Mouse (Mus musculus) regulatory T cell (primary cell): Measurements from ENCODE around the gene Tuba3b.

Experiments used
- in situ Hi-C: fragments of 300-600 bp; cut with MboI, MseI; formaldehyde crosslinking; loops from one replicate; pipeline ENCODE4 v1.15.1; 2025; ENCODE audit warnings: high pct_unique_total_duplicates

Gene Tuba3b

DNA sequence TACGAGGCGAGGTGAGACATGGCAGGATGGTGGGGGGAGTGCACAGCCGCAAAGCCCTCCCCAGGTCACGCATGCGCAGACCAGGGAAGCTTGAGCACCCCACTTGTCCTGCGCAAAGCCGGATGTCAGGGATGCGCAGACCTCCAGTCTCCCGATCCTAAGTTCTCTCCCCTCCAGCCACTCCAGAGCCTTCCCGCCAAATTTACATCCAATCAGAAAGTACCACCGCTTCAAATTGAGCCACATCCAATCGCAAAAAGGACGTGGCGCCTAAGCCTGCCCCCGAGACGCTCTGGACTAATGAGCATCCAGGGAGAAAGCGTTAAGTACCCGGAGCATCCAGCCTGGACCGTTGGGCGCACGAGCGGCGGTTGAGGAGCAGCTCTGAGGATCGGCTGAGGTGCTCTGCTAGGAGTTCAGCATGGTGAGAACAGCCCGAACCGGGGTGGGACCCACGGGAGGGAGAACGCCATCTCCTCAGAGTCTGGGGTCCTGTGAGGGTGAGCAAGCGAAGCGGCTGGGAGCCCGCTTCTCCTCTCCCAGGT lies at the start of gene Tuba3b:
Gene Tuba3b, plus strand, starts transcription at position 92 of the 545 bp plus-strand sequence.
- in situ Hi-C loops, result no loop called here

DNA sequence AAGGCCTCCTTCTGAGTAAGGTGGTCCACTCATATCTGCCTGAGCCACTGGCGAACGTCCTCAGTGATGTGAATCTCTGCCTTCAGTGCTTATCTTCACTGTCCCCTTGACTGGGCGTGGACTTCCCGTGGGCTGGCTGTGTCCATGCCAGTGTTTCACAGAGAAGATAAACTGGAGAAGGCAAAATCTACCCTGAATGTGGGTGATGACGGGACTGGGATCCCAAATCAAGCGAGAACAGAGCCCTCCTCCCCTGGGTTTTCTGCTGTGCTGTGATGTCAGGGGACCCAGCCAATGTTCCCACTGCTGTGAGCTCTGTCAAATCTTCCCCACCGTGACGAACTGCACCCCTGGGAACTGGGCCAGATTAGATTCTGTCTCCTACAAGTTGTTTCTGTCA lies 48.3 kb upstream of the Tuba3b start:
- in situ Hi-C loops, result no loop called here

DNA sequence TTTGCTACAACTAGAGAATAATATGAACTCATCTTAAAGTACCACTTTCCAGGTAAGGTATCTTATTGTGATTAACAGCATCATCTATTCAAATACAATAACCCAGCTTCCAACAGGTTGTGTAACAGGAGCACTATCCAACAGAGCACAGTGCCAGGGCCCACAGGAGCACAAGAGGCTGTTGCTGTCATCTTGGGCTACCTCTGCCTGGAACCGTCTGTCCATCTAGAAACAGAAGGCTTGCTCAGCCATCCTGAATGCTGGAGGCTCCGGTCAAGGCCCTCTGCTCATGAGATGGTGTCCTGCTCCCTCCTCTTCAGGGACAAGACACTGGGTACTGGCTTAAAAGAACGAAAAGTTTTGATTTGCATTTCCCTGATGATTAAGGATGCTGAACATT lies 47.7 kb upstream of the Tuba3b start:
- in situ Hi-C loops, result no loop called here

DNA sequence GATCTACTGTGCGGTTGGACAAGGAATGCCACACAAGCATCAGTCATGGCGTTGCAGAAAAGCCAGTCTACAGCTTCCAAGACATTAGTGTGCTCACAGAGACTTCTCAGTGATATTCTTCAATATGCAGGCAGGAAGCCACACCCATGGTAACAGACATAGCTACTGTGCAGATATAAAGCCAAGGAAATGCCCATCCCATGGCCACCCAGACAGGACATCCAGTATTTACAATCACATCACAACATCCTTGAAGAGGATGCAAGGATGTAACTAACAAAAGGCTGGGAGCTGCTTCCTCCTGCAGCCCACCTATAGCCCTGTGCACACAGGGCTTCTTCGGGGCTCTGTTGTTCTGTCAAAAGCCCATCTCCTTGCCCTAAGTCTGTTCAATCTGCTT lies 46.9 kb upstream of the Tuba3b start:
- in situ Hi-C loops, result no loop called here

DNA sequence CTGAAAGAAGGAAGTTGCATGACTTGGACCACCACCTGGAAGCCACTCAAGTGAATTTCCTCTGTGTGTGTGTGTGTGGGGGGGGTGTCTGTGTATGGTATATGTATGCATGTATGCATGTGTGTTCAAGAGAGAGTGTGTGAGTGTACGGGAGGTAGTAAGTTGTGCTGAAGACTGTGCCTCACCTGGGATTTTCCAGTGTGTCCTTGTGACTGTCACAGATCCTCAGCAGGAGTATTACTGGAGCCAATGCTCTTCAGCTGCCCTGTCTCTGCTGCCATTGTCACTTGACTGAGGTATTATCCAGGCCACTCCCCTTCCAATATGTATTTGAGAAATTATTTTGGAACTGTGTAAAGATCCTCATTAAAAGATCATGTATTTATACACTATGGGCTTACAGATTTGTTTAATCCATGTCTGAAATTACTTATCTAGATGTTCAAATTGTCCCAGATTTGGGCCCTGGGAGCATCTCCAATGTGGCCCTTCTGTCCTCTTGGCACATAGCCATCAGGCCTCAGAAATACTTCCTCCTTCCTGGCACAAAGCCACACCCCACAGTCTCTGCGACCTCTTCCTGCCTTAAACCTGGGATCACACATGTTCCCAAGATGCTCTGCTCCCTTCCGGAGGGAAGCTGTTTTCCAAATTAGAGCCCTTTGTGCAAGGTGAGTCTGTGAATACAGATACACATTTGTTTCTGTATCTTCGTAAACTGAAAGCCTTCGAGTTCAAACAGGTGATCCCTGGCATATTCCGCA lies 42.1 kb upstream of the Tuba3b start:
- in situ Hi-C loops, result no loop called here

DNA sequence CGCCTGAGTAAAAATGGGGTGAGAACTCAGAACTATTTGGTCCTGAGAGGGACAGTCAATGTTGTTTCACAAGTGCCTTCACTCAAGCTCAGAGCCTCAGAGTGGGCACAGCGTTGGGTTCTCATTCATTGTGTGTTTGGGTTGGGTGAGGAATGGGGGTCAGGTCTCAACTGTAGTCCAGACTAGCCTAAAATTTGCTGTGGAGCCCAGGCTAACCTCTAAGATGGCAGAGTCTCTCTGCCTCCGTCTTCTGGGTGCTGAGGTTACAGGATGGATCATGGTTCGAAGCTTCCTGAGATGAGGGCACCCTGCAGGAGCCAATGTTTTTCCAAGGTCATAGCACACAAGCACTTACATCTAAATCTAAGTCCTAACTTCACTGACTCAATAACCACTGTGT lies 38.8 kb upstream of the Tuba3b start:
- in situ Hi-C loops, result no loop called here

DNA sequence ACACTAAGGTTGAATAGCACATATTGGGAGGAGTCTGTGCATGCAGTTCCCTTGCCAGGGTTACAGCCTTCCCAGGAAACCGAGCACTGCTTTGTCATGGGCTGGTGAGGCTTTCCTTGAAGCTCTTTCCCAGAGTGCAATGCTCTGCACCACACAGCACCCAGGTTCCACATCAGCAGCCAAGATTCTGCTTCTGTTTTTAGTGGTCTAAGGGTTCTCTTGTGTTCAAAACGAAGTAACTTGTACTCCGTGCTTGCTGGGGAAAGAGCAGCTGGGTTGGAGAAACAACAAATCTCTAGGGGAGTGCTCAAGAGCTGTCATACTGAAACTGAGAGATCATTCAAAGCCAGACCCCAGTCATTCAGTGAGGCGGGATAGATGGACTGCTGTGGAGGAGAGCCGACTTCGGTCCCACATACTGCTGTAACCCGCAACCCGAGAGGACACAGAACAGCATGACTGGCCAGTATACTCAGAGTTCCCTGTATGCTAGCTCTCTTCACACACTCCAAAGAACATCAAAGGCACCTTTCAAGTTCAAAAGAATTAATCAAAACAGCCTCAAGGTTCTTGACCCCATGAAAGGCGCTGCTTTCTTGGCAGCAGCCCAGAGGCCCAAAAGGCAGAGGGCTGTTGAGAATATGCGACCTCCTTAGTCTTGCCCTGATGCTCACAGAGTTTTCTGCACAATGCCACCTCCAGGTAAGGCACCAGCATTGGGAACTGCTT lies 36.9 kb upstream of the Tuba3b start:
- in situ Hi-C loops, result no loop called here

DNA sequence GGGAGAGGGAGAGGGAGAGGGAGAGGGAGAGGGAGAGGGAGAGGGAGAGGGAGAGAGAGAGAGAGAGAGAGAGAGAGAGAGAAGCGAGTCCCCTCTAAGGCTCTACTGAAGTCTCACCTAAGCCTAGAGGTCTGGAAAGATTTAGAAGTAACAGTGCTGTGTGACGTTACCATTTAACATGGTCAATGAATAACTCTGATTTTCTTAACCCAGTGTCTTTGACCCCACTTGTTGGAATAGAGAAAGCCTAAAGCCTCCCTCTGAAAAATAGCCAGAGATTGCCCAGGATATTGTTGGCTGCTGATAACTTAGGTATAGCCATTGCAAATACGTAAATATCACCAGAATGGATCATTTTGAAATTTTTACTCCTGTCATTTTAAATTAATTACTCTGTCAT lies 35.8 kb upstream of the Tuba3b start:
- in situ Hi-C loops, result no loop called here

DNA sequence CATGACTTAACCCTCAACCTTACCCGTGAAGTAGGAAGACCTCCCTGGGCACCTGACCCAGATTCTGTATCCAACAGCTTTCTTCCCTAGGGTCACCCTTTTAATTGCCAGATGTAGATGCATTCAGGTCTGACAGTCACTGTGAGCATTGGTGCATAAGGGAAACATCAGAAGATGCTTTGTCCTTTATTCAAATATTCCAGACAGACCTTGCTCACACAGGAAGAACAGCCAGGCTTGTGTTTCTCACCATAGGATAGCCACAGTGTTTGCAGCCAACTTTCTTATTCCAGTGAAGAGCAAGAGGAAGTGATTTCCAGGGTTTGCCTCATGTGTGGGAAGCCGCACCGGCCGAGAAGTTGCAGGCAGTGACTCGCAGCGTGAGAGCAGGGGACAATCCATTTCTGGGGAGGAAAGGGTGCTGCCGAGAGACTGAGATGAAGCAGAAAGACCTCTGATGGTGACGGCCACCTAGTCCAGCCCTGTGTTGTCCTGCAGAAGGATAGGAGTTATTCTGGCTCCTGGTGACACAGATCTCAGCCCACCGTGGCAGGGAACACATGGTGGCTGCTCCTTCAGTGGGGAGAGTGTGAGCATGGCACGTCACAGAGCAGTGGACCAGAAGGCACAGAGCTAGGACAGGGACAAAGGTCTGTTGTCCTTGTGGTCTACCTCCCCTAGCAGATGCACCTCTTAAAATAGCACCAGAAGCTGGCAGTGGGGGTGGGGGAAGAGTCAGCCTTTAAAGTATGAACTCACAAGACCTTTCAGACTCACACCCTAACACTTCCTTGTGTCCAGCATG lies 34.0 kb upstream of the Tuba3b start:
- in situ Hi-C loops, result no loop called here

DNA sequence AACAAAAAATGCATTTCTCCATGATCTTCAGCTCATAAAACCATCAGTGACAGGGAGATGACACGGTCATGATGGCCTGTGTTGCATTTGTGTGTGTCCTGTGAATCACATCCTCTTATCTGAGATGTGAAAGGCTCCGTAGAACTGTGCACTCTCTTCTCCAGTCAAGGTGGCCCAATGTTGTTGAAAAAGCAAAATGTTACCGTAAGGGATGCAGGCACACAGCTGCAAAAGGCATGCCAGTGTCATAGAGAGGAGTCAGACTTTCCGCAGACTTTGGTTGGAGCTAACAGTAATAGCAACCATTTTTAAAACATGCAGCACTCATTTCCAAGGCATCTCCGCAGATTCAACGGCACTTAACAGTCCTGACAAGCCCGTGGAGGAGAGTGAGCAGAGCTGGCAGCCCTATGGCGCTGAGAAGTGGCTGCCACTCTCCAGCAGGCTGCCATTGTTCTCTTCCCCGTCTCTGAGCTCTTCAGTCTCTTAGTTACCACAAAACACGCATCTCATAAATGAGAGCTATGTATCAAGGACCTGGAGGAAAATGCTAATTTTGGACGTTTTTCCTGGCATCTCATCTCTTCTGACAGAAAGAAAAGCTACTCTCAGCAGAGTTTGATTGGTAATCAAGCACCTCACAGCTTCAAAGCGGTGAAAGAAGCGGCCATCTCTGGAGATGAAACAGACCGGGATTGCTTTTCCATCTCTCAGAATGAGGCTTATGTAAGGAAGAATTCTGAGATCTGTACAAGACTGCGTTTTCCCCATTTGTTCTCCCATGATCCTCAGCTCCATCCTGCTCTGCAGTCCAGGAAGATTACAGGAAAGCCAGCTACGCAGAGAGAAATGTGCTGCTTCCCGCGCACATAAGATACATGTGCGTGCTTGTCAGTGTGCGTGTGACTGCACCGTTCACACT lies 30.2 kb upstream of the Tuba3b start:
- in situ Hi-C loops, result no loop called here

DNA sequence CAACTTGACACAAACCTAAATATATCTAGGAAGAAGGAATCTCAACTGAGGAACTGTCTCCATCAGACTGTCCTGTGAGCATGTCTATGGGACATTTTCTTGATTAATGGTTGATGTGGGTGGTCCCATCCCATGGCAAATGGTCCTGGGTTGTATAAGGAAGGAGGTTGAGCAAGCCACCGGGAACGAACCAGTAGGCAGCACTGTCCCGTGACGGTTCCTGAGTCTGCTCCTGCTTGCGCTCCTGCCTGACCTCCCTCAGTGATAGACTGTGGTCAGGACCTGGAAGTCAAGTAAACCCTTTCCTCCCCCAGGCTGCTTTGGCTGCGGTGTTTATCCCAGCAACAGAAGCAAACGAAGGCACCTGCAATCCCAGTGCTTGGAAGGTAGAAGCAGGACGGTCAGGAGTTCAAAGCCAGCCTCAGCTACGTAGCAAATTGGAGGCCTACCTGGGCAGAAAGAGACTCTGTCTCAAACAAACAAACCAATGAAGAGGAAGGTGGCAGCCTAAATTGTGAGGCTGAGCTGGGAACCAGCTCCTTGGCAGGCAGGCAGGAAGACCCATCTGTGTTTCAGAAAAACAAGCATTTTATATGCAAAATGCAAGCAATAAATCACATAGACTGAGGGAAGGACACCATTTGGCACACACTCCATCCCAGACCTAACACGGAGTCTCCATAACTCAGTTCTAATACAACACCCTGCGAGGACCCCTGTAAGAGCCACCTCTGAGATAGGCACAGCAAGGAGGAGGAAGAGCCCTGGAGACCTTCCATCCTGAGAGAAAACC lies 24.9 kb upstream of the Tuba3b start:
- in situ Hi-C loops, result no loop called here

DNA sequence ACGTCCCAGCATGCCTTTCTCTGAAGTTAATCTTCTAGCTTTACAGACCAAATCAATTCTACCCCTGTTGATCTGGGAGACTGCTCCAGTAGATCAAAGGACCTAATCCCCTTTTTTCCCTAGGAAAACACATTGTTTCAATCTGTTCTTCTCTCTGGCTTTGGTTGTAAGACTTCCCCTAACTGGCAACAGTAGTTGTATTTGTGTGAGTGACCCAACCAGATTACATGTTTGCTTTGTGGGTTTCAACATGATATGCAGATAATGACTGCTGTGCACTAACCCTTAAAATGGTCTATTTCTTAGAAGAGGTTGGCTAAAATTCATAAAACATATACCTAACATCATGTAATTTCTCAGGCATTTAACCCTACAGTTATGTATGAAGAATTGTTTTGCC lies 24.0 kb upstream of the Tuba3b start:
- in situ Hi-C loops, result no loop called here

DNA sequence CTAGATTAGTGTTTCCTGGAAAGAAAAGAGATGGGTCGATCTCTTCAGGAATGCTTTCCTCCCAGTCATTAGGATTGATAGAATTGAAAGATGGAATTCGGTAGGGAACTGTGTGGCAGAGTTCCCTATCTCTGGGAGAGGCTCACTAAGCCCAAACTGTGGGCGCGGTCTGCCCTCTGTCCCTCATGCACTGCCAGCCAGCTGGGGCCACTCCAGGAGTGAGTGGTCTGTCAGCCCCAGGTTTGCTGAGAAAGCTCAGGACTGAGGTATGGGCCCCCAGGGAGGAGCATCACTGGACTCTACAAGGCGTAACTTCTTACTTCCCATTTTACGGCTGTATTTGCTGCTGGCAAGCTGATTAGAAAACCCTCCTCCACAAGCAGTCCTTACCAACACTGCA lies 23.5 kb upstream of the Tuba3b start:
- in situ Hi-C loops, result no loop called here

DNA sequence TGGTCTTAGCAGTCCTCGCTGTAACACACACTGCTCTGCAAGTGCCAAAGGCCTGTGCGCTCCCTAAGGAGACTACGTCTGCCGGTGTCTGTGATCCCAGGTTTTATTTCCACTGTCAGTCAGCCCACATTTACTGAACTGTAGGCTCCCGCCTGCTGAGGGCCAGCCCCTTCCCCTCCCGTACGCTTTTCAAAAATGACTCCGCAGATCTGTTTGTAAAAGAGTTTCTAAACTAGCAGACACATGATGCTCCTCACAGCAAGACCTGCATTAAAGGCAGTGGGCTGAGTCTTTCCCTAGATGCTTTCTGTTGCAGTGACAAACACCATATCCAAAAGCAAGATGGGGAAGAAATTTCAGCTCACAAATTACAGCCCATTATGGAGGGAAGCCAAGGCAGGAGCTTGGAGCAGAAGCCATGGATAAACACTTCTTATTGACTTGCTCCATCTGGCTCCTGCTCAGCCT lies 23.0 kb upstream of the Tuba3b start:
- in situ Hi-C loops, result no loop called here

DNA sequence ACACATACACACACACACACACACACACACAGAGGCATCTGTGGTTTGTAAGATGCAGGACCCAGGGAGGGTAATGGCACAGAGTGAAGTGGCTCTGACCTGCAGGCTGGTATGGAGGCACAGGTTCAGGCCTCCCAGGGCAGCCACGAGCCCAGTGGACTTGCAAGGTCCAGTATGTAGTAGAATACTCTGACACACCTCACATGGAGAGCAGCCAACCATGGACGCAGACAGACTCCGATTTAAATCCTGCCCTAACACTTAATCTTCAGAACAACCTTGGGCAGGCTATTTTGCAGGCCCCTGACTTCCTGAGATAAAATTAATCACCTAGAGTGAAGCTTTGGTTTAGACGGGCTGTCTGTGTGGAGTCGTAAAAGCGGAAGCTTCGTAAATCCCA lies 21.6 kb upstream of the Tuba3b start:
- in situ Hi-C loops, result no loop called here

DNA sequence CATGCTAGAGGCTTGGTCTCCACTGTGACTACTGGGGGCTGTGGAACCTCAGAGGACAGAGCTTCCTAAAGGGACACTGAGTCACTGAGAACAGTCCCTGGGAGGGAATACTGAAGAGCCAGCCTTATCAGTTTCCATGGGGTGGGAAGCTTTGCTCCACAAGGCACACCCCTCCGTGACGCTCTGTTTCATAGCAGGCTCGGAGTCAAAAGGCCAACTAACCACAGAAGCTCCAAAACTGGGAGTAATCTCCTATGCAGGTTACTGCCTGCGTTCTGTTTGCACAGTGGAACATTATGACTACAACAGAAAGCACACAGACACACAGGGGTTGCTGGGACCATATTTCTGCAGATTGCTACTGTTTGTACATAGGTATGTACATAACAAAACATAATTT lies 19.7 kb upstream of the Tuba3b start:
- in situ Hi-C loops, result no loop called here

DNA sequence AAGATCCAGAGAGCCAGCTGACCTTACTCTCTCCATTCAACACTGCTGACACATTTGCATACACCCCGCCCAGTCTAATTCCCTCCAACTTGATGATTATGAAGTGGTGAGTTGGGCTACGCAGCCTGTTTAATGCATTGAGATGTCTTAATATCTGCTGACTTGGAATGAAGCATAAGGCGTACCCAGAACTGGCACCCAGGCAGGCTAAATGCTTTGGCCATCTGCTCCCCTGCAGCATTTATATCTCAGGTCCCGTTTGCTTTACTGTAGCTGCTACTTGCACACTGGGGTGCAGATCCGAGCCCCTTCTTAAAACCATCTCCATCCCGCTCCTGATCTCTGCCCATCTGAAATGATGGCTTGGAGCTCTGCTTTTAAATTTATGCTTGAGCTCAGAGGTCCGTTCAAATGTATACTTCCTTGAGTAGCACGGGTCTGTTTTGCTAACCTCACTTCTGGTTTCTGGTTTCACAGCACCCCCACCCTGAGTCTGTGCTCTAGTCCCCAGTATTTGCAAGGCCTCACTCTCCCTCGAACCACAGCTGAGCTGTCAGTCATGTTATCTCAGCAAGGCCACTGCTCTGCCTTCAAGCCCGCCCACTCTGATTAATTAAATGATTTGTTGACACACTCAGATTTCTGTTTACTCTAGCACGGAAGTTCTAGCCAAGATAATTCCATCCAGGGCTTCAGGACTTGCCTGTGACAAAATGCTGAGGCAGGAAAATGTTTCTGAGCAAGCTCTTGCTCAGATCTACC lies 16.6 kb upstream of the Tuba3b start:
- in situ Hi-C loops, result no loop called here

DNA sequence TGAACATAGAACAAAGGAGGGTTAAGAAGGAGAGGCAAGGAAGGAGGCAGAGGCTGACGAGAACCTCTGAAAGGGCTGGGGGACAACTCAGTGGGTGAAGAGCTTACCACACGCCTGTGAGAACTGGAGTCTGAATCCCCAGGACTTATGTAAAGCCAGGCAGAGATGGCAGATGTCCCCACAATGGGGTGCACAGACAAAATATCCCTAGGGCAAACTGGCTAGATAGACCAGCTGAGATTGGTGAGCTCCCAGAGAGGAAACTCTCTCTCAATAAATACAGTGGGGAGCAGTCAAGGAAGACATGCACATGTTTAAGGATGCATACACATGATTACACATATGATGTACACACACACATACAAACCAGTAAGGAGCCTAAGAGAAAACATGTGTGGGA lies 11.4 kb upstream of the Tuba3b start:
- in situ Hi-C loops, result no loop called here

DNA sequence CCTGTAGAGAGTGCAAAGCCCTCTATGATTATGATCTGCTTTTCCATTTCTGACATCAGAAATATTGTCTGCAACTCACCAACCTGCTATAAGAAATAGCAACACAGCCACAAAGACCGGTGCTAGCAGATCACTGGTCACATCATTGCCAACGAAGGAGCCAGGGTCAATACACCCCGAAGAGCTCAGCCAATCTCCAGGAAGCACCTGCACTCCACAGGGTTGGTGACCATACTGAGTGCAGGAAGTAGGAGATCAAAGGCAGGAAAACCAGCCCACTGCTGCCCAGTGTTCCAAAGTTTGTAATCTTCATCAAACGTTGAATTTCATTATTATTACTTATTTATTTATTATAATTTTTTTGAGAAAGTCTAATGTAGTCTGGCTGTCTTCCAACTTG lies 10.9 kb upstream of the Tuba3b start:
- in situ Hi-C loops, result no loop called here

DNA sequence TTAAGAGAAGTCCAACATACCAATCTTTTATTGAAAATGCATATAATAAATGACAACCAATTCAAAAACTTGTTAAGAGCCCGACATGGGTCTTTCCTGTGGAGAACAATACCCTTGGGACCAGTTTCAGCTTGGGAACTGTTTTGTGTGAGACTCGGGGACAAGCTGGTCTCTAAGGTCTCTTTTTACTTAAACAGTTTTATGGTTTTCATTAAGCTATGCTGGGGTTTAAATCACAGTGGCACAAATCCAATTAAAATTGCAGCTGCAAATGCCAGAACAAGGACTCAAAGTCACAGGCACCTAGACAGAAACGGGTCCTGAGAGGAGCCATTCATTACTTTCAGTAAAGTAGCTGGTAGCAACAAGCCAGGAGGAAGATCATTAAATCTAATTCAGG lies 10.4 kb upstream of the Tuba3b start:
- in situ Hi-C loops, result no loop called here
